In genomic region chr11:97398506-97398905, GRCm38 (mm10) we compare ENCODE assay signal across 13 mouse cellular contexts. TPM values are rescaled to one million over a fixed set of nuclear protein-coding genes. Genes with fewer than 3 reads are reported as not detected.
"Had no signal": no experiment of that assay in that cellular context is flagged by ENCODE, and none has a peak within 500 bp of the region (broad histone marks: within the 10 kb centered on the region; RNA-seq: fewer than 3 reads in every experiment).

No protein-coding gene starts in this region.

- H3K9ac ChIP-seq: intestine, embryonic 15.5 days; limb, embryonic 12.5 days; liver, embryonic 13.5 days; liver, postnatal 0 days; midbrain, embryonic 13.5 days; stomach, embryonic 15.5 days had no signal

- H3K4me3 ChIP-seq: intestine, embryonic 15.5 days; layer of hippocampus, adult 2 months; limb, embryonic 12.5 days; liver, embryonic 13.5 days; midbrain, embryonic 13.5 days; stomach, embryonic 15.5 days had no signal

- H3K9me3 ChIP-seq: intestine, embryonic 15.5 days; limb, embryonic 12.5 days; liver, embryonic 13.5 days; midbrain, embryonic 13.5 days; stomach, embryonic 15.5 days had no signal

- H3K4me2 ChIP-seq: intestine, embryonic 15.5 days; limb, embryonic 12.5 days; liver, embryonic 13.5 days; midbrain, embryonic 13.5 days; stomach, embryonic 15.5 days had no signal

- H3K27me3 ChIP-seq: intestine, embryonic 15.5 days; midbrain, embryonic 13.5 days; stomach, embryonic 15.5 days had no signal

- H3K4me1 ChIP-seq: intestine, embryonic 15.5 days had no signal

- DNase-seq: liver; liver, embryonic 13.5 days; liver, postnatal 0 days; lung, postnatal 36 days; right cerebral cortex, postnatal 14 days; thymus, adult 2 months; thymus, postnatal 25 days had no signal

- H3K27ac ChIP-seq: intestine, embryonic 15.5 days; layer of hippocampus, adult 2 months; limb, embryonic 12.5 days; liver, embryonic 13.5 days; midbrain, embryonic 13.5 days; stomach, embryonic 15.5 days had no signal

- ATAC-seq: intestine, embryonic 15.5 days; liver, postnatal 0 days; lung, postnatal 0 days; midbrain, embryonic 13.5 days had no signal

RNA-seq across cellular contexts. Expression of gene Gpr179, which starts 46.6 kb away (rescaled TPM):
- polyA plus RNA-seq: liver, embryonic 13.5 days; liver, postnatal 0 days had no signal
